Mouse (Mus musculus) MEL (cell line): ENCODE results near the gene Ddost. TPM values are rescaled to one million over a fixed set of nuclear protein-coding genes. Genes with fewer than 3 reads are reported as not detected.
"Not testable (repeated sequence)": the region's sequence is repeated elsewhere in the genome, so short reads cannot be mapped to it uniquely, and the experiment has no call there.

Experiments used
- DNase-seq: peaks from one replicate; pipeline ENCODE4 v3.0.0; 2011; ENCODE audit warnings: low read depth, low spot score
- H3K27ac ChIP-seq: 2 replicates; pipeline ENCODE4 v1.5.1; 2012; ENCODE audit warnings: low read depth, mild to moderate bottlenecking, control low read depth, low read length, moderate library complexity; ENCODE audit not compliant: control insufficient read depth
- H3K27me3 ChIP-seq, 2 experiments: fragments of 150-350 bp in 1 of 2; sonication (generic) in 1 of 2; 2 replicates each; pipeline ENCODE4 v1.6.1; 2012; ENCODE audit warnings: low read length in 2 of 2, mild to moderate bottlenecking in 2 of 2, improper control_type of control experiment in 1 of 2, moderate library complexity in 1 of 2; ENCODE audit not compliant: insufficient read depth in 2 of 2, control insufficient read depth in 1 of 2
- H3K36me3 ChIP-seq, 2 experiments: 2 replicates each; pipeline ENCODE4 v1.6.1; 2012 to 2014; ENCODE audit warnings: low read length in 2 of 2, improper control_type of control experiment in 1 of 2, inconsistent platforms in 1 of 2, mild to moderate bottlenecking in 1 of 2; ENCODE audit not compliant: insufficient read depth in 2 of 2, control insufficient read depth in 1 of 2
- H3K4me1 ChIP-seq, 2 experiments: fragments of 150-350 bp in 1 of 2; sonication (generic) in 1 of 2; 2 replicates each; pipeline ENCODE4 v1.6.1; 2012; ENCODE audit warnings: low read length in 2 of 2, improper control_type of control experiment in 1 of 2, mild to moderate bottlenecking in 1 of 2; ENCODE audit not compliant: insufficient read depth in 2 of 2, control insufficient read depth in 1 of 2
- H3K4me3 ChIP-seq, 2 experiments: fragments of 150-350 bp in 1 of 2; sonication (generic) in 1 of 2; 2 replicates each; pipeline ENCODE4 v1.5.1; 2012; ENCODE audit warnings: low read depth in 2 of 2, low read length in 2 of 2, mild to moderate bottlenecking in 2 of 2, moderate library complexity in 2 of 2, control low read depth in 1 of 2, improper control_type of control experiment in 1 of 2; ENCODE audit not compliant: control insufficient read depth in 1 of 2, insufficient read depth in 1 of 2
- H3K79me2 ChIP-seq: 2 replicates; pipeline ENCODE4 v1.6.1; 2012; ENCODE audit warnings: mild to moderate bottlenecking, low read length, moderate library complexity; ENCODE audit not compliant: control insufficient read depth, poor library complexity, insufficient read depth
- H3K9ac ChIP-seq: 2 replicates; pipeline ENCODE4 v1.6.1; 2012; ENCODE audit warnings: low read depth, mild to moderate bottlenecking, control low read depth, low read length, moderate library complexity; ENCODE audit not compliant: control insufficient read depth, poor library complexity, severe bottlenecking
- H3K9me3 ChIP-seq: fragments of 150-350 bp; sonication (generic); replicated peaks from 2 replicates; pipeline ENCODE4 v1.6.1; 2012; ENCODE audit warnings: mild to moderate bottlenecking, low read length, improper control_type of control experiment, moderate library complexity; ENCODE audit not compliant: insufficient read depth
- CHD2 ChIP-seq: IDR thresholded peaks from 2 replicates; pipeline ENCODE4 v1.6.1; 2011; ENCODE audit warnings: low read length, improper control_type of control experiment
- CTCF ChIP-seq, 3 experiments: IDR thresholded peaks in 2 of 3; conservative IDR thresholded peaks in 1 of 3; 2 replicates each; pipeline ENCODE4 v1.5.1; 2011 to 2012; ENCODE audit warnings: low read length in 3 of 3, low read depth in 2 of 3, mild to moderate bottlenecking in 2 of 3, improper control_type of control experiment in 1 of 3, inconsistent platforms in 1 of 3, mixed read lengths in 1 of 3, moderate library complexity in 1 of 3; ENCODE audit not compliant: control insufficient read depth in 1 of 3, insufficient read depth in 1 of 3, poor library complexity in 1 of 3, severe bottlenecking in 1 of 3
- E2F4 ChIP-seq: IDR thresholded peaks from 2 replicates; pipeline ENCODE4 v1.6.1; 2011; ENCODE audit warnings: low read depth, low read length, improper control_type of control experiment, borderline replicate concordance
- ELF1 ChIP-seq: IDR thresholded peaks from 2 replicates; pipeline ENCODE4 v1.6.1; 2014; ENCODE audit warnings: low read depth, mild to moderate bottlenecking, inconsistent platforms, low read length, improper control_type of control experiment, moderate library complexity
- ETS1 ChIP-seq: IDR thresholded peaks from 2 replicates; pipeline ENCODE4 v1.6.1; 2012; ENCODE audit warnings: low read depth, mild to moderate bottlenecking, inconsistent platforms, low read length, improper control_type of control experiment, moderate library complexity
- GATA1 ChIP-seq: IDR thresholded peaks from 2 replicates; pipeline ENCODE4 v1.6.1; 2011; ENCODE audit warnings: low read depth, low read length, improper control_type of control experiment
- HCFC1 ChIP-seq: IDR thresholded peaks from 2 replicates; pipeline ENCODE4 v1.6.1; 2012; ENCODE audit warnings: low read depth, mild to moderate bottlenecking, inconsistent platforms, low read length, improper control_type of control experiment, moderate library complexity
- JUND ChIP-seq: IDR thresholded peaks from 2 replicates; pipeline ENCODE4 v1.6.1; 2011; ENCODE audit warnings: low read depth, mild to moderate bottlenecking, improper control_type of control experiment, low read length
- MAX ChIP-seq: IDR thresholded peaks from 2 replicates; pipeline ENCODE4 v1.6.1; 2011; ENCODE audit warnings: low read length, improper control_type of control experiment
- MAZ ChIP-seq: IDR thresholded peaks from 2 replicates; pipeline ENCODE4 v1.6.1; 2012; ENCODE audit warnings: low read depth, mild to moderate bottlenecking, inconsistent platforms, low read length, improper control_type of control experiment
- MXI1 ChIP-seq: IDR thresholded peaks from 2 replicates; pipeline ENCODE4 v1.6.1; 2011; ENCODE audit warnings: mild to moderate bottlenecking, low read depth, low read length, improper control_type of control experiment
- MYB ChIP-seq: IDR thresholded peaks from 2 replicates; pipeline ENCODE4 v1.6.1; 2011; ENCODE audit warnings: mild to moderate bottlenecking, low read depth, low read length, improper control_type of control experiment
- MYC ChIP-seq: IDR thresholded peaks from 2 replicates; pipeline ENCODE4 v1.6.1; 2011; ENCODE audit warnings: low read depth, mild to moderate bottlenecking, low read length, improper control_type of control experiment, moderate library complexity
- NELFE ChIP-seq: IDR thresholded peaks from 2 replicates; pipeline ENCODE4 v1.6.1; 2011; ENCODE audit warnings: low read depth, low read length, improper control_type of control experiment
- NRF1 ChIP-seq: IDR thresholded peaks from 2 replicates; pipeline ENCODE4 v1.6.1; 2014; ENCODE audit warnings: low read depth, mild to moderate bottlenecking, inconsistent platforms, low read length, improper control_type of control experiment, moderate library complexity; ENCODE audit not compliant: poor library complexity, insufficient read depth, severe bottlenecking
- POLR2A ChIP-seq, 2 experiments: IDR thresholded peaks; 2 replicates each; pipeline ENCODE4 v1.6.1; 2011 to 2012; ENCODE audit warnings: low read length in 2 of 2, mild to moderate bottlenecking in 2 of 2, control low read depth in 1 of 2, improper control_type of control experiment in 1 of 2, low read depth in 1 of 2, moderate library complexity in 1 of 2; ENCODE audit not compliant: control insufficient read depth in 1 of 2, insufficient read depth in 1 of 2, poor library complexity in 1 of 2
- RAD21 ChIP-seq: IDR thresholded peaks from 2 replicates; pipeline ENCODE4 v1.6.1; 2011; ENCODE audit warnings: mild to moderate bottlenecking, low read depth, low read length, improper control_type of control experiment
- SIN3A ChIP-seq: IDR thresholded peaks from 2 replicates; pipeline ENCODE4 v1.6.1; 2012; ENCODE audit warnings: low read length, improper control_type of control experiment, inconsistent platforms
- SMC3 ChIP-seq: IDR thresholded peaks from 2 replicates; pipeline ENCODE4 v1.6.1; 2011; ENCODE audit warnings: low read depth, low read length, improper control_type of control experiment
- TCF12 ChIP-seq: IDR thresholded peaks from 2 replicates; pipeline ENCODE4 v1.6.1; 2014; ENCODE audit warnings: low read depth, mild to moderate bottlenecking, inconsistent platforms, low read length, improper control_type of control experiment, moderate library complexity
- USF1 ChIP-seq: IDR thresholded peaks from 2 replicates; pipeline ENCODE4 v1.6.1; 2014; ENCODE audit warnings: low read depth, mild to moderate bottlenecking, inconsistent platforms, low read length, improper control_type of control experiment, moderate library complexity
- ZC3H11A ChIP-seq: IDR thresholded peaks from 2 replicates; pipeline ENCODE4 v1.6.1; 2012; ENCODE audit warnings: low read depth, mild to moderate bottlenecking, inconsistent platforms, low read length, improper control_type of control experiment
- ZKSCAN1 ChIP-seq: IDR thresholded peaks from 2 replicates; pipeline ENCODE4 v1.6.1; 2012; ENCODE audit warnings: low read depth, mild to moderate bottlenecking, inconsistent platforms, low read length, improper control_type of control experiment, moderate library complexity
- ZMIZ1 ChIP-seq: IDR thresholded peaks from 2 replicates; pipeline ENCODE4 v1.6.1; 2012; ENCODE audit warnings: low read depth, mild to moderate bottlenecking, inconsistent platforms, low read length, improper control_type of control experiment, moderate library complexity
- polyA plus RNA-seq, 2 experiments: library from polyadenylated mRNA; stranded (reverse) in 1 of 2; unstranded in 1 of 2; fragments of >175 nt in 1 of 2; fragments of >200 nt in 1 of 2; gene quantifications; 2 replicates each; pipeline versions ENCODE4 v1.2.1 to v1.2.4; 2012; ENCODE audit warnings: low replicate concordance in 2 of 2, low read depth in 1 of 2; ENCODE audit not compliant: insufficient read length in 2 of 2, insufficient read depth in 1 of 2, missing spikeins in 1 of 2
- total RNA-seq: library from RNA; depleted of rRNA; stranded (reverse); fragments of 300-350 nt; gene quantifications from 2 replicates; pipeline ENCODE4 v1.2.3, GENCODE M21; 2012

The Ddost gene
- total and polyA plus RNA-seq, 3 experiments: 68.9 to 402 (median 283) TPM

DNA sequence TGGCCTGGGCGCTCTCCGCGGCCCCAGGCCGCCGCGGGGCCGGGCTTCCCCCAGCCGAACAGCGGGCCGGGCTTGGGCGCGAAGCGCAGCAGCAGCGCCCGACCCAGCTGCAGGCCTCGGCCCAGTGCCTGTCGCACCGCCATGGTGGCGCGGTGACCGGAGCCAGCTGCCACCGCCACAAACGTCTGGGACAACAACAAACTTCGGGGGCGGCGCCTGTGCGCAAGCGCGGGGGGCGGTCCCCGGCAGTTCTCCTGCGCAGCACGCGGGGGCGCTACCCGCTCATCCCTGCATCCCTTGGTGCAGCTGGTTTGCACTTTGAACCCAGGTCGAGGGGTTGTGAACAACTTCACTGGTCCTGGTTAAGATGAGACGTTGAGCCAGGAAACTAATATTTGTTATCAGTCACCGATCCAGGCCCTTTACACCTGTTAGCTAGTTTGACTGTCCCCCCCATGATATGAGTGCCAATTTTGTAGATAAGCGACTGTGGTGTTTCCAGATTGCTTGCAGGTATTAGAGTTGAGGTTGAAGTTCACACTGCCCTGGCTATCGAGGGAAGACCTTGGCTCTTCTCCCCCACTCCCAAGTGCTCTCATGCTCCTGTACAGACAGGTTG, 21.7 kb downstream of the Ddost start, which contains the start of gene Pink1:
Gene Pink1, minus strand, starts transcription at position 231 of the 619 bp plus-strand sequence.
- TF ChIP-seq SMC3: peak; percentile 78
- no peak for TF ChIP-seq ZKSCAN1
- no peak for TF ChIP-seq E2F4
- TF ChIP-seq ELF1: no peak
- TF ChIP-seq ETS1: 0 out of 2 replicates have a peak, but pooled peaks have one; percentile 21
- peak; percentile 32; the same call in 1 of the 2 replicates for TF ChIP-seq GATA1
- peak in 1 of 2 experiments; percentile 63; a peak in 3 of 4 replicates for TF ChIP-seq POLR2A (IDR thresholded peaks at IDR 0.05; ENCODE audit: control insufficient read depth in 1 of 2, insufficient read depth in 1 of 2, low read depth in 1 of 2, low read length in 2 of 2, poor library complexity in 1 of 2)
- peak; percentile 40 for TF ChIP-seq NELFE
- TF ChIP-seq NRF1: peak; percentile 94
- TF ChIP-seq CTCF (IDR thresholded peaks at IDR 0.05 in 2 of 3, conservative IDR thresholded peaks at IDR 0.05 in 1 of 3; ENCODE audit: control insufficient read depth in 1 of 3, insufficient read depth in 1 of 3, low read depth in 2 of 3, low read length in 3 of 3, poor library complexity in 1 of 3, severe bottlenecking in 1 of 3): peak; percentile 88 to 95 (median 91)
- TF ChIP-seq HCFC1: peak; percentile 51; the same call in 1 of the 2 replicates
- TF ChIP-seq MYC: no peak
- TF ChIP-seq MXI1: peak; percentile 64; the same call in 1 of the 2 replicates
- TF ChIP-seq CHD2: no peak
- TF ChIP-seq TCF12: peak; percentile 40; the same call in 1 of the 2 replicates
- TF ChIP-seq ZMIZ1: no peak
- peak; percentile 80 for TF ChIP-seq ZC3H11A
- TF ChIP-seq MYB: no peak
- TF ChIP-seq MAX: 0 out of 2 replicates have a peak, but pooled peaks have one; percentile 33
- no peak for TF ChIP-seq JUND
- TF ChIP-seq SIN3A: peak; percentile 72
- 0 out of 2 replicates have a peak, but pooled peaks have one; percentile 54 for TF ChIP-seq MAZ
- TF ChIP-seq RAD21: peak; percentile 87
- TF ChIP-seq USF1: no peak

DNA sequence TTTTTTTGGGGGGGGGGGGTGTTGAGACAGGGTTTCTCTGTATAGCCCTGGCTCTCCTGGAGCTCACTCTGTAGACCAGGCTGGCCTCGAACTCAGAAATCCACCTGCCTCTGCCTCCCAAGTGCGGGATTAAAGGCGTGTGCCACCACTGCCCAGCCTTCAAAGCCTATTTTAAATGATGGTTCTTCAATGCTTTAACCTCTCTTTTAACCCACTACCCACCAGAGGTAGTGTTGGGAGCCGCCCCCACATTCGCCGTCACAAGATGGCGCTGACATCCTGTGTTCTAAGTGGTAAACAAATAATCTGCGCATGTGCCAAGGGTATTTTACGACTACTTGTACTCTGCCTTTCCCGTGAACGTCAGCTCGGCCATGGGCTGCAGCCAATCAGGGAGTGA, 22.6 kb downstream of the Ddost start:
- H3K9me3 ChIP-seq, H3K4me1 ChIP-seq, H3K4me3 ChIP-seq, H3K27ac ChIP-seq, H3K79me2 ChIP-seq, H3K36me3 ChIP-seq, H3K9ac ChIP-seq, DNase-seq, H3K27me3 ChIP-seq: not testable (repeated sequence)

More for the DNA sequence above, 21.7 kb downstream of the Ddost start, which contains the start of gene Pink1:
- peak; percentile 90 for DNase-seq
- Histone ChIP-seq H3K4me3 (peak within 1 kb of the TSS; percentile 90 to 92), H3K27ac (peak within 1 kb of the TSS; percentile 45), H3K9me3 (no peaks in the 10 kb centered on the region), H3K79me2 (peaks cover 3% of the 10 kb centered on the region; the same call in 1 of the 2 replicates), H3K27me3 (no peaks in the 10 kb centered on the region), H3K9ac (peak within 1 kb of the TSS; percentile 90), H3K36me3 (0 out of 4 replicates have a peak, but pooled peaks cover 0 to 2% of the 10 kb centered on the region in 2 experiments), H3K4me1 (peaks cover 0 to 4% of the 10 kb centered on the region in 2 experiments; a peak in 1 of 4 replicates)
